Mouse (Mus musculus) CH12.LX (cell line): ENCODE results near the gene Ptdss2. TPM values are rescaled to one million over a fixed set of nuclear protein-coding genes. Genes with fewer than 3 reads are reported as not detected.

Experiments used
- DNase-seq: peaks from one replicate; pipeline ENCODE4 v3.0.0-alpha.2; 2013; ENCODE audit errors: extremely low read depth
- H3K27ac ChIP-seq: 2 replicates; pipeline ENCODE4 v1.5.1; 2012; ENCODE audit warnings: low read depth, mild to moderate bottlenecking, control low read depth, moderate library complexity; ENCODE audit not compliant: insufficient read depth
- H3K27me3 ChIP-seq: replicated peaks from 2 replicates; pipeline ENCODE3; 2012; ENCODE audit warnings: inconsistent platforms
- H3K36me3 ChIP-seq, 2 experiments: replicated peaks in 1 of 2; 2 replicates each; pipeline versions ENCODE3 to v1.6.1; 2012; ENCODE audit warnings: inconsistent platforms in 1 of 2, low read length in 1 of 2, mild to moderate bottlenecking in 1 of 2, mixed read lengths in 1 of 2, moderate library complexity in 1 of 2; ENCODE audit not compliant: control insufficient read depth in 1 of 2, insufficient read depth in 1 of 2
- H3K4me1 ChIP-seq, 2 experiments: 2 replicates each; pipeline ENCODE4 v1.6.1; 2012; ENCODE audit warnings: inconsistent platforms in 1 of 2, moderate library complexity in 1 of 2; ENCODE audit not compliant: insufficient read depth in 2 of 2, control insufficient read depth in 1 of 2
- H3K4me2 ChIP-seq: 2 replicates; pipeline ENCODE4 v1.6.1; 2012; ENCODE audit warnings: low read depth, mild to moderate bottlenecking, control low read depth; ENCODE audit not compliant: poor library complexity, insufficient read depth, severe bottlenecking
- H3K4me3 ChIP-seq, 3 experiments: fragments of 150-350 bp in 1 of 3; sonication (generic) in 1 of 3; replicated peaks in 1 of 3; 2 replicates each; pipeline versions ENCODE3 to v1.5.1; 2011 to 2012; ENCODE audit warnings: low read depth in 2 of 3, low read length in 2 of 3, mild to moderate bottlenecking in 2 of 3, moderate library complexity in 2 of 3, control low read depth in 1 of 3, improper control_type of control experiment in 1 of 3, inconsistent platforms in 1 of 3, mixed read lengths in 1 of 3; ENCODE audit not compliant: poor library complexity in 1 of 3
- H3K79me2 ChIP-seq: replicated peaks from 2 replicates; pipeline ENCODE4 v1.6.1; 2012; ENCODE audit warnings: mild to moderate bottlenecking, moderate library complexity; ENCODE audit not compliant: control insufficient read depth, poor library complexity, insufficient read depth, severe bottlenecking; ENCODE audit errors: extremely low read depth
- H3K9ac ChIP-seq: 2 replicates; pipeline ENCODE4 v1.6.1; 2012; ENCODE audit warnings: low read depth, mild to moderate bottlenecking, control low read depth, moderate library complexity; ENCODE audit not compliant: insufficient read depth
- H3K9me3 ChIP-seq: replicated peaks from 2 replicates; pipeline ENCODE3; 2012; ENCODE audit warnings: low read length, inconsistent platforms, mixed read lengths
- BHLHE40 ChIP-seq: IDR thresholded peaks from 2 replicates; pipeline ENCODE4 v1.6.1; 2011; ENCODE audit warnings: mild to moderate bottlenecking, low read depth, low read length, improper control_type of control experiment
- CHD1 ChIP-seq: IDR thresholded peaks from 2 replicates; pipeline ENCODE4 v1.6.1; 2012; ENCODE audit warnings: low read depth, low read length, improper control_type of control experiment, inconsistent platforms
- CTCF ChIP-seq, 2 experiments: IDR thresholded peaks in 1 of 2; conservative IDR thresholded peaks in 1 of 2; 2 replicates each; pipeline ENCODE4 v1.5.1; 2011 to 2012; ENCODE audit warnings: low read depth in 2 of 2, low read length in 2 of 2, improper control_type of control experiment in 1 of 2, inconsistent platforms in 1 of 2, mild to moderate bottlenecking in 1 of 2, moderate library complexity in 1 of 2
- ELF1 ChIP-seq: IDR thresholded peaks from 2 replicates; pipeline ENCODE4 v1.6.1; 2014; ENCODE audit warnings: low read depth, mild to moderate bottlenecking, inconsistent platforms, low read length, improper control_type of control experiment
- EP300 ChIP-seq: IDR thresholded peaks from 2 replicates; pipeline ENCODE4 v1.6.1; 2011; ENCODE audit warnings: low read length, improper control_type of control experiment
- GABPA ChIP-seq: IDR thresholded peaks from 2 replicates; pipeline ENCODE4 v1.6.1; 2012; ENCODE audit warnings: low read depth, low read length, improper control_type of control experiment, inconsistent platforms; ENCODE audit not compliant: insufficient replicate concordance
- IRF4 ChIP-seq: IDR thresholded peaks from 2 replicates; pipeline ENCODE4 v1.6.1; 2014; ENCODE audit warnings: low read depth, mild to moderate bottlenecking, inconsistent platforms, low read length, improper control_type of control experiment
- MYC ChIP-seq: IDR thresholded peaks from 2 replicates; pipeline ENCODE4 v1.6.1; 2011; ENCODE audit warnings: low read depth, mild to moderate bottlenecking, improper control_type of control experiment, low read length
- NELFE ChIP-seq: IDR thresholded peaks from 2 replicates; pipeline ENCODE4 v1.6.1; 2011; ENCODE audit warnings: low read depth, low read length, improper control_type of control experiment
- NRF1 ChIP-seq: IDR thresholded peaks from 2 replicates; pipeline ENCODE4 v1.6.1; 2014; ENCODE audit warnings: low read depth, mild to moderate bottlenecking, inconsistent platforms, low read length, improper control_type of control experiment, moderate library complexity
- PAX5 ChIP-seq: IDR thresholded peaks from 2 replicates; pipeline ENCODE4 v1.6.1; 2012; ENCODE audit warnings: low read length, inconsistent platforms, mixed read lengths
- POLR2AphosphoS2 ChIP-seq: IDR thresholded peaks from 2 replicates; pipeline ENCODE4 v1.6.1; 2011; ENCODE audit warnings: low read depth, low read length, improper control_type of control experiment
- RAD21 ChIP-seq: IDR thresholded peaks from 2 replicates; pipeline ENCODE4 v1.6.1; 2011; ENCODE audit warnings: low read depth, mild to moderate bottlenecking, low read length, improper control_type of control experiment, moderate library complexity
- UBTF ChIP-seq: IDR thresholded peaks from 2 replicates; pipeline ENCODE4 v1.6.1; 2012; ENCODE audit warnings: low read depth, mild to moderate bottlenecking, inconsistent platforms, low read length, improper control_type of control experiment, moderate library complexity
- ZC3H11A ChIP-seq: IDR thresholded peaks from 2 replicates; pipeline ENCODE4 v1.6.1; 2012; ENCODE audit warnings: low read depth, mild to moderate bottlenecking, inconsistent platforms, low read length, improper control_type of control experiment
- ZMIZ1 ChIP-seq: IDR thresholded peaks from 2 replicates; pipeline ENCODE4 v1.6.1; 2012; ENCODE audit warnings: low read depth, mild to moderate bottlenecking, inconsistent platforms, low read length, improper control_type of control experiment
- dilution Hi-C: fragments of 300-500 bp; cut with MboI; formaldehyde crosslinking; loops from 2 replicates; pipeline ENCODE4 v1.14.3; 2020; ENCODE audit warnings: low sequenced_read_pairs; ENCODE audit not compliant: extremely low pct_unique_long_range_greater_than_20kb, extremely low pct_ligation_motif_present
- in situ Hi-C: fragments of 300-500 bp; cut with MboI; formaldehyde crosslinking; loops from 3 replicates; pipeline ENCODE4 v1.14.3; 2019; ENCODE audit warnings: low sequenced_read_pairs, low pct_ligation_motif_present, low pct_unique_long_range_greater_than_20kb, mixed read lengths
- polyA plus RNA-seq: library from polyadenylated mRNA; unstranded; fragments of >175 nt; gene quantifications from 2 replicates; pipeline ENCODE4 v1.2.1, GENCODE M21; 2012; ENCODE audit warnings: low read depth; ENCODE audit not compliant: insufficient read length
- total RNA-seq, 2 experiments: library from RNA; depleted of rRNA; stranded (reverse); fragments of 300-350 nt in 1 of 2; fragments of >200 nt in 1 of 2; gene quantifications; 2 replicates each; pipeline ENCODE4 v1.2.3; 2012 to 2014

Gene Ptdss2
- total and polyA plus RNA-seq, 3 experiments: 2.9 to 22.9 (median 12.0) TPM

- Histone ChIP-seq H3K9ac (no peak overlapping the region), H3K4me3 (no peak overlapping the region), H3K4me2 (no peak overlapping the region), H3K27me3 (no peaks in the 10 kb centered on the region), H3K4me1 (peaks cover 3 to 12% of the 10 kb centered on the region in 2 experiments), H3K9me3 (no peaks in the 10 kb centered on the region), H3K79me2 (no peaks in the 10 kb centered on the region), H3K27ac (no peak overlapping the region), H3K36me3 (peaks cover 31 to 42% of the 10 kb centered on the region in 2 experiments)
- TF ChIP-seq ZMIZ1 (no peak), POLR2AphosphoS2 (0 out of 2 replicates have a peak, but pooled peaks have one; percentile 27), NELFE (no peak)
- in situ Hi-C loops: no loop called here
- dilution Hi-C loops: no loop called here
- no peak for DNase-seq
These were observed 66.0 kb downstream of the Ptdss2 start for GRCm38 (mm10) chr7:141188194-141188593.

- no peaks in the 10 kb centered on the region for H3K27me3 ChIP-seq
- in situ Hi-C loops (no loop called here), dilution Hi-C loops (no loop called here)
- no peaks in the 10 kb centered on the region for H3K9me3 ChIP-seq
- no peak overlapping the region for H3K4me2 ChIP-seq
- no peak overlapping the region for H3K4me3 ChIP-seq
- H3K4me1 ChIP-seq: peaks cover 3 to 12% of the 10 kb centered on the region in 2 experiments
- H3K27ac ChIP-seq: no peak overlapping the region
- TF ChIP-seq CTCF (conservative IDR thresholded peaks at IDR 0.05 in 1 of 2, IDR thresholded peaks at IDR 0.05 in 1 of 2; ENCODE audit: low read depth in 2 of 2, low read length in 2 of 2) (no peak), PAX5 (no peak), ZC3H11A (no peak), NRF1 (no peak), UBTF (no peak), BHLHE40 (no peak), GABPA (no peak), RAD21 (no peak), CHD1 (no peak), MYC (no peak), IRF4 (no peak), EP300 (no peak), ELF1 (no peak)
- no peak for DNase-seq
- H3K9ac ChIP-seq: no peak overlapping the region
- peaks cover 31 to 42% of the 10 kb centered on the region in 2 experiments for H3K36me3 ChIP-seq
- H3K79me2 ChIP-seq: no peaks in the 10 kb centered on the region
These were observed 66.6 kb downstream of the Ptdss2 start for GRCm38 (mm10) chr7:141188733-141189132.
